Mouse (Mus musculus) myocyte (in vitro differentiated cells): ENCODE measurements around the gene Angptl6. TPM values are rescaled to one million over a fixed set of nuclear protein-coding genes. Genes with fewer than 3 reads are reported as not detected.
A peak's percentile ranks its signal among the peaks of the same experiment; 100 is the strongest.

ENCODE experiments used
- H3K27me3 ChIP-seq: one replicate; pipeline ENCODE4 v1.6.1; 2011; ENCODE audit not compliant: control insufficient read depth, insufficient read depth, insufficient read length
- H3K36me3 ChIP-seq: one replicate; pipeline ENCODE4 v1.6.1; 2011; ENCODE audit not compliant: control insufficient read depth, insufficient read depth
- H3K4me2 ChIP-seq: one replicate; pipeline ENCODE4 v1.6.1; 2011; ENCODE audit warnings: low read depth, control low read depth
- H3K4me3 ChIP-seq: one replicate; pipeline ENCODE4 v1.5.1; 2011; ENCODE audit warnings: mild to moderate bottlenecking, control low read depth, moderate library complexity
- H3K79me2 ChIP-seq: one replicate; pipeline ENCODE4 v1.6.1; 2011; ENCODE audit not compliant: control insufficient read depth, insufficient read depth
- H3ac ChIP-seq: one replicate; pipeline ENCODE4 v1.6.1; 2011; ENCODE audit not compliant: control insufficient read depth, insufficient read length
- CEBPB ChIP-seq: IDR thresholded peaks from 2 replicates; pipeline ENCODE4 v1.6.1; 2011; ENCODE audit warnings: mild to moderate bottlenecking, moderate library complexity; ENCODE audit not compliant: poor library complexity, insufficient read depth, severe bottlenecking
- E2F4 ChIP-seq: IDR thresholded peaks from one replicate; pipeline ENCODE4 v1.6.1; 2011; ENCODE audit warnings: mild to moderate bottlenecking, control low read depth, moderate library complexity; ENCODE audit not compliant: insufficient read depth
- MAX ChIP-seq: IDR thresholded peaks from one replicate; pipeline ENCODE4 v1.6.1; 2011; ENCODE audit warnings: low read depth, mild to moderate bottlenecking, control low read depth
- MYOD1 ChIP-seq, 3 experiments: IDR thresholded peaks; one replicate each; pipeline ENCODE4 v1.6.1; 2011; ENCODE audit warnings: control low read depth in 2 of 3, low read depth in 2 of 3, mild to moderate bottlenecking in 2 of 3, moderate library complexity in 1 of 3; ENCODE audit not compliant: insufficient read length in 2 of 3, control insufficient read depth in 1 of 3
- MYOG ChIP-seq, 3 experiments: IDR thresholded peaks; one replicate each; pipeline ENCODE4 v1.6.1; 2011; ENCODE audit warnings: control low read depth in 2 of 3, low read depth in 2 of 3, mild to moderate bottlenecking in 2 of 3; ENCODE audit not compliant: insufficient read length in 2 of 3, control insufficient read depth in 1 of 3, insufficient read depth in 1 of 3
- POLR2A ChIP-seq: IDR thresholded peaks from one replicate; pipeline ENCODE4 v1.6.1; 2011; ENCODE audit warnings: low read depth, mild to moderate bottlenecking, control low read depth, moderate library complexity; ENCODE audit not compliant: insufficient read length
- POLR2AphosphoS2 ChIP-seq: IDR thresholded peaks from one replicate; pipeline ENCODE4 v1.6.1; 2011; ENCODE audit warnings: low read depth, control low read depth; ENCODE audit not compliant: insufficient read length
- REST ChIP-seq: IDR thresholded peaks from one replicate; pipeline ENCODE4 v1.6.1; 2011; ENCODE audit warnings: mild to moderate bottlenecking, control low read depth, moderate library complexity; ENCODE audit not compliant: insufficient read depth, insufficient read length
- SRF ChIP-seq: IDR thresholded peaks from one replicate; pipeline ENCODE4 v1.6.1; 2011; ENCODE audit warnings: low read depth; ENCODE audit not compliant: control insufficient read depth, insufficient read length
- TCF12 ChIP-seq: IDR thresholded peaks from one replicate; pipeline ENCODE4 v1.6.1; 2011; ENCODE audit warnings: mild to moderate bottlenecking, control low read depth; ENCODE audit not compliant: poor library complexity, insufficient read depth, severe bottlenecking
- TCF3 ChIP-seq: IDR thresholded peaks from one replicate; pipeline ENCODE4 v1.6.1; 2011; ENCODE audit warnings: low read depth, control low read depth; ENCODE audit not compliant: insufficient read length
- USF1 ChIP-seq: IDR thresholded peaks from one replicate; pipeline ENCODE4 v1.6.1; 2011; ENCODE audit warnings: low read depth, mild to moderate bottlenecking, control low read depth, moderate library complexity
- polyA plus RNA-seq: library from polyadenylated mRNA; unstranded; fragments of >200 nt; fragmentation: generic; extraction: Trizol; gene quantifications from one replicate; pipeline ENCODE4 v1.2.1, GENCODE M21; 2012; ENCODE audit warnings: missing spikeins

The Angptl6 gene
- polyA plus RNA-seq, 1 experiment = 12.6 TPM

DNA sequence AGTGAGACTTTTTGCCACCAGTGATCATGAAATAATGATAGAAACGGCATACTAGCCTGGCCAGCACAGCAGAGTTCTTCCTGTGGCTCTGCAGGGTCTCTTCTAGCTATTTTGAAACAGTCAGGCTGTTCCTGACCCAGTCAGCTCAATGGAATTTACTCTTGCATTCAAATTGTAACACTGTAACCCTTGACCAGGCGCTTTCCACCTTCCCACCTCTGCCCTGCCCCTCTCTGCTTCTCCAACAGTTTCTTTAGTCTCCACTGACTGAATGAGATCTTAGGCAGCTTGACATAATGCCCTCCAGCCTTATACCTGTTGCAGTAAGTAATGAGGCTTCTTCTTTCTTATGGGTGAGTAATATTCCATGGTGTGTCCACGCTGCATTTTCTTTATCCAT, 12.6 kb downstream of the Angptl6 start:
- no peaks in the 10 kb centered on the region for H3K79me2 ChIP-seq
- no peak for TF ChIP-seq MYOD1 (IDR thresholded peaks at IDR 0.05; ENCODE audit: control insufficient read depth in 1 of 3, insufficient read length in 2 of 3, low read depth in 2 of 3)
- no peak for TF ChIP-seq POLR2A
- TF ChIP-seq E2F4 = no peak
- no peak for TF ChIP-seq MYOG (IDR thresholded peaks at IDR 0.05; ENCODE audit: control insufficient read depth in 1 of 3, insufficient read depth in 1 of 3, insufficient read length in 2 of 3, low read depth in 2 of 3)
- no peak for TF ChIP-seq POLR2AphosphoS2
- no peak for TF ChIP-seq TCF12
- TF ChIP-seq MAX = no peak
- TF ChIP-seq REST = no peak
- no peak for TF ChIP-seq CEBPB
- TF ChIP-seq USF1 = no peak
- no peak for TF ChIP-seq SRF
- no peak for TF ChIP-seq TCF3
- no peak overlapping the region for H3ac ChIP-seq
- H3K4me3 ChIP-seq = no peak overlapping the region
- no peaks in the 10 kb centered on the region for H3K36me3 ChIP-seq
- H3K4me2 ChIP-seq = no peak overlapping the region
- H3K27me3 ChIP-seq = no peaks in the 10 kb centered on the region

DNA sequence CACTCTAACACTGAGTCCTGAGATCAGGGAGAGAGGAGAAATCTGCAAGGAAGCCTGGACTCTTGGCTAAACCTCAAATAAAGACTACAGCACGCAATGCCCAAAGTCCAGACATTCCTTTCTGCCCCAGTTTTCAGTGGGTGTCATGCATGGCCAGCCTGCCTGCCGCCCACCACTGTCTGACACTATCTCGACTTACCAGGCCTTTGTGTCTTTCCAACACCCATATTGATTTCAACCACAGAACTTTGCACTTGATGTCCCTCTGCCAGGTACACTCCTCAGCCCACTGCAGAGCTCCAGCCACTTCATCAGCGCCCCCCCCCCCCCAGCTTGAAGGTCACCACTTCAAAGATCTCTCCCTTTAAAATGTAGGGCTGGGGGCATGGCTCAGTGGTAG, 17.3 kb downstream of the Angptl6 start:
- Histone ChIP-seq H3K4me2 (no peak overlapping the region), H3K4me3 (no peak overlapping the region), H3K79me2 (no peaks in the 10 kb centered on the region), H3ac (no peak overlapping the region), H3K27me3 (no peaks in the 10 kb centered on the region), H3K36me3 (no peaks in the 10 kb centered on the region)
- TF ChIP-seq E2F4 (no peak), POLR2AphosphoS2 (no peak), MAX (no peak), CEBPB (no peak), USF1 (no peak)

DNA sequence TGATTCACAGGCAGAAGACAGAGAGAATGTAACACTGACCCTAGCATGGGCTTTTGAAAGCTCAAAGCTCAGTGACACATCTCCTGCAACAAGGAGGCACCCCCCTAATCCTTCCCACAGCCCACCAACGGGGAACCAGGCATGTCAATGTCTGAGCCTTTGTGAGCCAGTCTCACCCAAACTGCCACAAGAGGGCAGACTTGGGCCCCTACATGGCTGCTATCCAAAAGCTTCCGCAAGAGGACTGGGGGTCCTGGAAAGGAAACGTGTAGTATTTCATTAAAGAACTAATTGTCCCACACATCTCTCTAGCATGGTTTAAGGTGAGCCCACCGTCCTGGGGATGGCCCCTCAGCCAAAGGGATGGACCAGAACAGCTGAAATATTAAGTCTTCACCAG, 17.7 kb downstream of the Angptl6 start:
- no peaks in the 10 kb centered on the region for H3K36me3 ChIP-seq
- no peaks in the 10 kb centered on the region for H3K27me3 ChIP-seq
- no peak overlapping the region for H3K4me3 ChIP-seq
- H3K4me2 ChIP-seq = no peak overlapping the region
- TF ChIP-seq E2F4 = no peak
- no peak for TF ChIP-seq MYOD1 (IDR thresholded peaks at IDR 0.05; ENCODE audit: control insufficient read depth in 1 of 3, insufficient read length in 2 of 3, low read depth in 2 of 3)
- TF ChIP-seq REST = no peak
- TF ChIP-seq TCF3 = no peak
- no peak for TF ChIP-seq POLR2AphosphoS2
- TF ChIP-seq USF1 = no peak
- no peak for TF ChIP-seq MAX
- TF ChIP-seq POLR2A = no peak
- no peak for TF ChIP-seq TCF12
- TF ChIP-seq MYOG (IDR thresholded peaks at IDR 0.05; ENCODE audit: control insufficient read depth in 1 of 3, insufficient read depth in 1 of 3, insufficient read length in 2 of 3, low read depth in 2 of 3) = no peak
- no peaks in the 10 kb centered on the region for H3K79me2 ChIP-seq
- H3ac ChIP-seq = no peak overlapping the region

DNA sequence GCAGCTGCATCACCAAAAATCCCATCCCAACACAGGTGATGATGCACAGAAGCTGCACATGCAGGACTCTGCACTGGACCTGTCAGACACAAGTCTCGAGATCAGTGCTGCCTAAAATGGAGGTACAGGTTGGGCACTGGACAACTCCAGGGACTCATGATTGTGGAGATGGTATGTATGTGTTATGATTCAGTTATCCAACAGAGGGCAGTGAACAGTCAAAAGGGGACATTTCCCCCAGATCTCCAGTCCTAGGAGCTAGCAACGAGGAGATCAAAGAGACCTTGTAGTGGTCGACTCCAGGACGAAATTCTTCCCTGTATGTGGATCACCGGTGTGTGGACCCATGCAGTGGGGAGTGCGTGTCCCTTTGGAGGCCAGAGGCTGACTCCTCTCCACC, 19.6 kb downstream of the Angptl6 start:
- TF ChIP-seq POLR2AphosphoS2 (no peak), SRF (no peak), MAX (no peak), MYOG (IDR thresholded peaks at IDR 0.05; ENCODE audit: control insufficient read depth in 1 of 3, insufficient read depth in 1 of 3, insufficient read length in 2 of 3, low read depth in 2 of 3) (no peak), USF1 (no peak), REST (no peak), TCF3 (no peak), E2F4 (no peak), TCF12 (no peak), POLR2A (no peak), MYOD1 (IDR thresholded peaks at IDR 0.05; ENCODE audit: control insufficient read depth in 1 of 3, insufficient read length in 2 of 3, low read depth in 2 of 3) (no peak), CEBPB (no peak)
- no peaks in the 10 kb centered on the region for H3K36me3 ChIP-seq
- no peaks in the 10 kb centered on the region for H3K79me2 ChIP-seq
- H3K27me3 ChIP-seq = peaks cover 8% of the 10 kb centered on the region
- H3ac ChIP-seq = no peak overlapping the region
- no peak overlapping the region for H3K4me2 ChIP-seq
- H3K4me3 ChIP-seq = no peak overlapping the region

DNA sequence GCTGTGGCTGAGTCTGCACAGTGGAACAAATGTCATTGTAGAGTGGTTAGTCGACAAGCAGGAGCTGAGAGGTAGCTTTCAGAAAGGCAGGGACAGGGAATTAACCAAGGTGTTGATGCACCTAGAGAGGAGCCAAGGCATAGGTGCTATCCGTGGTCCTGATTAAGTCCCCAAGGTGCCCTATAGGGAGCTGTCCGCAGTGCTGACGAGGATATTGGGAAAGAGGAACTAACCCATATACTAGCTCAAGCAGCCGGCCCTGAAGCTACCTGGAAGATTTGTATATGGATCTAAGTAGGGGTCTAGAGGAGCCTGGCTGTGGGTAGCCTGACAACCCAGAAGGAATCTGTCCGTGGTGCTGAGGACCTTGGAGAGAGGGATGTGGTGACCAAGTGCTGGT, 22.4 kb downstream of the Angptl6 start:
- no peak overlapping the region for H3K4me3 ChIP-seq
- peaks cover 28% of the 10 kb centered on the region for H3K27me3 ChIP-seq
- H3ac ChIP-seq = no peak overlapping the region
- TF ChIP-seq MAX (peak; percentile 91), REST (peak; percentile 98), CEBPB (0 out of 2 replicates have a peak, but pooled peaks have one; percentile 23), POLR2A (no peak)
- H3K36me3 ChIP-seq = no peaks in the 10 kb centered on the region
- no peaks in the 10 kb centered on the region for H3K79me2 ChIP-seq
- no peak overlapping the region for H3K4me2 ChIP-seq

DNA sequence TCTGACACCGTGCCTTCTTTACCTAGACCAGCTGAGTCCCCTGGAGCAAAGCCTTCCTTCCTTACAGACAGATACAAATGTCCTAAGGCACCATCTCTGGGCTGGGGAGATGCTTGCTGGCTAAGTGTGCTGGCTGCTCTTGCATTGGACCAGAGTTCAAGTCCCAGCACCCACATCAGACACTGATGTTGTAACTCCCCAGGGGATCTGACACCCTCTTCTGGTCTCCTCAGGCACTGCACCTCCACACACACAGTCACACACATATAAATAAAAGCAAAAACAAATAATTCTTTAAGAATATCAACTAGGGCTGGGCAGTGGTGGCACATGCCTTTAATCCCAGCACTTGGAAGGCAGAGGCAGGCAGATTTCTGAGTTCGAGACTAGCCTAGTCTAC, 29.3 kb downstream of the Angptl6 start:
- Histone ChIP-seq H3K4me2 (no peak overlapping the region), H3K27me3 (peaks cover 38% of the 10 kb centered on the region), H3K36me3 (no peaks in the 10 kb centered on the region), H3K79me2 (no peaks in the 10 kb centered on the region), H3ac (no peak overlapping the region), H3K4me3 (no peak overlapping the region)
- TF ChIP-seq MAX (no peak), POLR2AphosphoS2 (no peak), MYOD1 (IDR thresholded peaks at IDR 0.05; ENCODE audit: control insufficient read depth in 1 of 3, insufficient read length in 2 of 3, low read depth in 2 of 3) (no peak), E2F4 (no peak), POLR2A (no peak), CEBPB (no peak), TCF3 (no peak), USF1 (no peak), TCF12 (no peak), SRF (no peak), MYOG (IDR thresholded peaks at IDR 0.05; ENCODE audit: control insufficient read depth in 1 of 3, insufficient read depth in 1 of 3, insufficient read length in 2 of 3, low read depth in 2 of 3) (no peak), REST (no peak)
